Mouse (Mus musculus) spleen, postnatal 10 days (tissue): ENCODE measurements around the gene 1700022I11Rik.

Experiments
- DNase-seq, 2 experiments: peaks; one replicate each; pipeline ENCODE4 v3.0.0; 2021 to 2022; ENCODE audit warnings: low spot score in 2 of 2

The 1700022I11Rik gene

GRCm38 (mm10) chr4:43001272-43001671, 31.9 kb downstream of the 1700022I11Rik start:
- DNase-seq, result no peak

- DNase-seq, result no peak
These were observed 33.5 kb downstream of the 1700022I11Rik start for GRCm38 (mm10) chr4:43002756-43003439.

- no peak for DNase-seq
These were observed 35.5 kb downstream of the 1700022I11Rik start for GRCm38 (mm10) chr4:43004951-43005350.

GRCm38 (mm10) chr4:43005765-43006164, 36.4 kb downstream of the 1700022I11Rik start:
- peak in 1 of 2 experiments; percentile 52 for DNase-seq

GRCm38 (mm10) chr4:43010161-43011038, 41.0 kb downstream of the 1700022I11Rik start, which contains the start of gene Fancg:
TSS of gene Fancg (minus strand) at chr4:43010506.
- DNase-seq, result peak; percentile 80 to 87

GRCm38 (mm10) chr4:43012091-43012490, 42.7 kb downstream of the 1700022I11Rik start:
- no peak for DNase-seq

- no peak for DNase-seq
These were observed 48.8 kb downstream of the 1700022I11Rik start for GRCm38 (mm10) chr4:43018156-43018555.

- DNase-seq, result no peak
These were observed 49.8 kb downstream of the 1700022I11Rik start for GRCm38 (mm10) chr4:43019176-43019575.

- no peak for DNase-seq
These were observed 50.4 kb downstream of the 1700022I11Rik start for GRCm38 (mm10) chr4:43019641-43020465.

- no peak for DNase-seq
These were observed 51.5 kb downstream of the 1700022I11Rik start for GRCm38 (mm10) chr4:43020876-43021275.

- DNase-seq, result no peak
These were observed 51.9 kb downstream of the 1700022I11Rik start for GRCm38 (mm10) chr4:43021341-43021740.

GRCm38 (mm10) chr4:43024673-43025072, 55.3 kb downstream of the 1700022I11Rik start:
- DNase-seq, result no peak

GRCm38 (mm10) chr4:43025084-43025960, 55.9 kb downstream of the 1700022I11Rik start, which contains the start of gene Pigo:
TSS of gene Pigo (minus strand) at chr4:43025819.
- peak; percentile 92 to 96 for DNase-seq

- DNase-seq, result no peak
These were observed 59.7 kb downstream of the 1700022I11Rik start for GRCm38 (mm10) chr4:43029121-43029520.

- DNase-seq, result no peak
These were observed 60.3 kb downstream of the 1700022I11Rik start for GRCm38 (mm10) chr4:43029749-43030148.

GRCm38 (mm10) chr4:43030352-43030751, 60.9 kb downstream of the 1700022I11Rik start:
- DNase-seq, result no peak

- DNase-seq, result peak in 1 of 2 experiments; percentile 63
These were observed 61.4 kb downstream of the 1700022I11Rik start for GRCm38 (mm10) chr4:43030780-43031230.

- DNase-seq, result peak; percentile 86 to 95
These were observed 62.0 kb downstream of the 1700022I11Rik start, which contains the start of gene Stoml2 for GRCm38 (mm10) chr4:43031237-43031995. TSS of gene Stoml2 (minus strand) at chr4:43031710.

- DNase-seq, result no peak
These were observed 63.1 kb downstream of the 1700022I11Rik start for GRCm38 (mm10) chr4:43032501-43032900.
